Mouse (Mus musculus) ES-E14 (cell line): ENCODE measurements around the gene Slit1. TPM values are rescaled to one million over a fixed set of nuclear protein-coding genes. Genes with fewer than 3 reads are reported as not detected.

Experiments used
- DNase-seq: peaks from one replicate; pipeline ENCODE4 v3.0.0-alpha.2; 2013; ENCODE audit warnings: low read depth, low spot score
- H3K27ac ChIP-seq: 2 replicates; pipeline ENCODE4 v1.5.1; 2012; ENCODE audit warnings: low read depth, mild to moderate bottlenecking, low read length, moderate library complexity, mixed read lengths; ENCODE audit not compliant: poor library complexity, insufficient read depth, severe bottlenecking
- H3K36me3 ChIP-seq: 2 replicates; pipeline ENCODE4 v1.6.1; 2012; ENCODE audit warnings: mild to moderate bottlenecking, low read length, moderate library complexity, mixed read lengths; ENCODE audit not compliant: control insufficient read depth, poor library complexity, insufficient read depth, severe bottlenecking
- H3K4me1 ChIP-seq, 2 experiments: fragments of 150-350 bp in 1 of 2; sonication (generic) in 1 of 2; 2 replicates each; pipeline ENCODE4 v1.6.1; 2012; ENCODE audit warnings: low read length in 2 of 2, mild to moderate bottlenecking in 1 of 2, mixed read lengths in 1 of 2; ENCODE audit not compliant: control insufficient read depth in 2 of 2, insufficient read depth in 2 of 2, poor library complexity in 1 of 2
- H3K4me3 ChIP-seq, 2 experiments: fragments of 150-350 bp in 1 of 2; sonication (generic) in 1 of 2; 2 replicates each; pipeline ENCODE4 v1.5.1; 2012; ENCODE audit warnings: low read length in 2 of 2, low read depth in 1 of 2, mild to moderate bottlenecking in 1 of 2, mixed read lengths in 1 of 2; ENCODE audit not compliant: insufficient read depth in 1 of 2, poor library complexity in 1 of 2, severe bottlenecking in 1 of 2
- H3K9ac ChIP-seq: 2 replicates; pipeline ENCODE4 v1.6.1; 2012; ENCODE audit warnings: low read depth, mild to moderate bottlenecking, low read length, mixed read lengths; ENCODE audit not compliant: poor library complexity, insufficient read depth, severe bottlenecking
- H3K9me3 ChIP-seq: fragments of 150-350 bp; sonication (generic); 2 replicates; pipeline ENCODE4 v1.6.1; 2012; ENCODE audit warnings: low read depth, mild to moderate bottlenecking, low read length; ENCODE audit not compliant: control insufficient read depth, insufficient read depth
- CHD2 ChIP-seq: IDR thresholded peaks from 2 replicates; pipeline ENCODE4 v1.6.1; 2014; ENCODE audit warnings: mild to moderate bottlenecking, low read depth, low read length, inconsistent platforms
- HCFC1 ChIP-seq: IDR thresholded peaks from 2 replicates; pipeline ENCODE4 v1.6.1; 2012; ENCODE audit warnings: low read length, inconsistent platforms, borderline replicate concordance; ENCODE audit not compliant: insufficient read depth
- MAFK ChIP-seq: IDR thresholded peaks from 2 replicates; pipeline ENCODE4 v1.6.1; 2014; ENCODE audit warnings: mild to moderate bottlenecking, low read depth, low read length, inconsistent platforms; ENCODE audit not compliant: insufficient read depth
- ZC3H11A ChIP-seq: IDR thresholded peaks from 2 replicates; pipeline ENCODE4 v1.6.1; 2012; ENCODE audit warnings: low read depth, mild to moderate bottlenecking, inconsistent platforms, low read length, borderline replicate concordance
- ZNF384 ChIP-seq: IDR thresholded peaks from 2 replicates; pipeline ENCODE4 v1.6.1; 2012; ENCODE audit warnings: low read depth, low read length, inconsistent platforms
- in situ Hi-C, 2 experiments: fragments of 600-800 bp; cut with MboI; formaldehyde crosslinking; loops; one replicate each; pipeline ENCODE4 v1.15.1; 2025; ENCODE audit warnings: low sequenced_read_pairs in 2 of 2, inconsistent platforms in 1 of 2; ENCODE audit not compliant: unreplicated experiment in 2 of 2
- total RNA-seq: library from RNA; depleted of rRNA; stranded (reverse); fragments of 300-350 nt; gene quantifications from 2 replicates; pipeline ENCODE4 v1.2.3, GENCODE M21; 2012

Slit1 gene
- total RNA-seq, 1 experiment, result 1.4 TPM

DNA sequence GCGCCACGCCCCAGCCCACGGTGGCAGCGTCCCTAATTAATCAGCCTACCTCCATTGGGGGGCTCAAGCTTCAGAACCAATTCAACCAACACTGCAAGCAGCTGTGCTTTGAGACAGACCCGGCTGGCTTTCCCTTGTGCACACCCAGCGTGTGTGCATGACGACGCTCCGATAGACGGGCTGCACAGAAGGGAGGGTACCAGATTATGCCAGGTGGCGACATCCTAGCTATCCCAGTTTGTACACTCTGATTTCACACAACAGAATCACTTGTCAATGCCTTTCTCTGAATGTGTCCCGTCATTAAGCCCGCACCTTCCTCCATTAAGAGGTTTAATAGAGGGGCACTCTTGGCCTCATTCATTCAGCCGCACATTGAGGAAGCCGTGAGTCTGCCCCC is 11.3 kb upstream of the Slit1 start:
- no peaks in the 10 kb centered on the region for H3K4me1 ChIP-seq
- H3K9ac ChIP-seq, result no peak overlapping the region
- H3K4me3 ChIP-seq, result no peak overlapping the region
- TF ChIP-seq ZNF384 (no peak), MAFK (no peak), CHD2 (no peak), HCFC1 (no peak), ZC3H11A (no peak)
- in situ Hi-C loops, result loop anchor here (10.0 kb wide), 1 partner anchor 130 kb away; no protein-coding TSS in a partner anchor
- H3K9me3 ChIP-seq, result no peaks in the 10 kb centered on the region
- no peak overlapping the region for H3K27ac ChIP-seq
- no peak for DNase-seq
- no peaks in the 10 kb centered on the region for H3K36me3 ChIP-seq

DNA sequence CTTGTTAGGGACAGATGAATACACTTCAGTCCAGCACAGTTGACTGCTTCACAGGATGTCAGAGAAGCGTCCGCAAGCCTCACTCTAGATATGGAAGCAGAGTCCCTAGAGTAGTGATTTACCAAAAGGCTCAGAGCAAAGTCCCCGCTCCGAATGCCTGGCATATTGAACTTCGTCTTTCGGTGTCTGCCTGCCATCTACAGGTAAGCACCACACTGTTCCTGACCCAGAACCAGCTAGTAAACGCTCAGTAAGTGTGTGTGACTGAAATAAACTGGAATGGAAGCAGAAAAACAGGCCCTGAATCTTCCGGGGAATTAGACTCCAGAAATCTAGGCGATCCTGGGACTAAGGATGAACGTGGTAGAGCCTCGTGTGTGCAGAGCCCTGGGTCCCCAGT is 8.4 kb upstream of the Slit1 start:
- H3K9ac ChIP-seq, result no peak overlapping the region
- no peaks in the 10 kb centered on the region for H3K9me3 ChIP-seq
- DNase-seq, result no peak
- H3K4me3 ChIP-seq, result no peak overlapping the region
- H3K36me3 ChIP-seq, result no peaks in the 10 kb centered on the region
- no peak for TF ChIP-seq ZC3H11A
- no peak for TF ChIP-seq MAFK
- TF ChIP-seq HCFC1, result no peak
- TF ChIP-seq ZNF384, result no peak
- no peak for TF ChIP-seq CHD2
- no peaks in the 10 kb centered on the region for H3K4me1 ChIP-seq
- in situ Hi-C loops, result loop anchor here (10.0 kb wide), 1 partner anchor 127 kb away; no protein-coding TSS in a partner anchor
- H3K27ac ChIP-seq, result no peak overlapping the region

DNA sequence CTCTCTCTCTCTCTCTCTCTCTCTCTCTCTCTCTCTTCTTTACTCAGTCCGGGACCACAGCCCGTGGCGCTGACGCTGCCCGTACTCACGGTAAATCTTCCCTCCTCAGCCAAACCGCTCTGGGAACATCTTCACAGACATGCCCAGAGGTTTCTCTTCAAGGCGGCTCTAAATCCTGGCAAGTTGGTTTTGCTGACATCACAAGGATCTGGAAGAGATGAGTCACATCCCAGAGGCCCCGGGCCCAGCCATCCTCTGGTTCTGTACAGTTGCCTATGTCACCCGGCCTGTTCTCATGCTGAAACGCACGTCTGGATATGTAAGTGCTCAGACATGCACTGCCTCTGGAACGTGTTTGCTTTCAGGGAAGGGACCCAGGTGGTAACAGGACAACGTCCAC is 4.0 kb upstream of the Slit1 start:
- Histone ChIP-seq H3K36me3 (no peaks in the 10 kb centered on the region), H3K9me3 (no peaks in the 10 kb centered on the region), H3K9ac (no peak overlapping the region), H3K4me3 (no peak overlapping the region), H3K4me1 (peaks cover 0 to 5% of the 10 kb centered on the region in 2 experiments; a peak in 1 of 4 replicates), H3K27ac (no peak overlapping the region)
- in situ Hi-C loops, result no loop called here
- TF ChIP-seq ZC3H11A, result no peak
- TF ChIP-seq CHD2, result no peak
- TF ChIP-seq ZNF384, result no peak
- no peak for TF ChIP-seq HCFC1
- no peak for TF ChIP-seq MAFK
- no peak for DNase-seq

DNA sequence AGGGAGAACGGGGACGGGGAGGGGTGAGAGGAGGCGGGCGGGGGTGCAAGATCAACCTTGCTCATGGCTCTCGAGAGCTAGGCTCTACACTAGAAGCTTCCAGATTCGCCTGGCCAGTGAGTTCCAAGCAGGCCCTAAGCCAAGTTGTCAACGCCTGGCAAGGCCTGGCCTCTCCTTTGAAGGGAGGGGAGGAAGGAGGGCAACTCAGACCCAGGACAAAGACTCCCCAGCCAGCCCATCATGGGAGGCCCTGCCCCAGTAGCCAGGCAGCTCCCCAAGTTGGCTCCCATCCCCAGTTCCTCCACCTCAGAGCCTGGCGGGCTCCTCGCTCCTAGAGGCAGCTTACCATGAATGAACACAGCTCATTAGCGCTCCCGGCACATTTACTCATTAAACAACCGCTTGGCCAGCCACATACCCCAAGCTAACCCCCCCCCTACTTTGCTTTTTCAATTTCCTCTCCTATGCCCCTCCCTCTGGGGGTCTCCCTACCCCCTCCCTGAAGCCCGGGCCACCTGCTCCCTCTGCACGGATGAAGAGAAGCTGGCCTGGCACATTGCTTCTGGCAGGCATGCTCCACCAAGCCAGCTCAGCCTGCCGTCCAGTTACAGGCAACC is 2.6 kb upstream of the Slit1 start:
- H3K9me3 ChIP-seq, result no peaks in the 10 kb centered on the region
- in situ Hi-C loops, result no loop called here
- DNase-seq, result no peak
- no peak overlapping the region for H3K4me3 ChIP-seq
- peaks cover 0 to 5% of the 10 kb centered on the region in 2 experiments; a peak in 1 of 4 replicates for H3K4me1 ChIP-seq
- H3K36me3 ChIP-seq, result no peaks in the 10 kb centered on the region
- H3K9ac ChIP-seq, result no peak overlapping the region
- TF ChIP-seq ZC3H11A (no peak), CHD2 (no peak), HCFC1 (no peak), MAFK (no peak)
- no peak overlapping the region for H3K27ac ChIP-seq

DNA sequence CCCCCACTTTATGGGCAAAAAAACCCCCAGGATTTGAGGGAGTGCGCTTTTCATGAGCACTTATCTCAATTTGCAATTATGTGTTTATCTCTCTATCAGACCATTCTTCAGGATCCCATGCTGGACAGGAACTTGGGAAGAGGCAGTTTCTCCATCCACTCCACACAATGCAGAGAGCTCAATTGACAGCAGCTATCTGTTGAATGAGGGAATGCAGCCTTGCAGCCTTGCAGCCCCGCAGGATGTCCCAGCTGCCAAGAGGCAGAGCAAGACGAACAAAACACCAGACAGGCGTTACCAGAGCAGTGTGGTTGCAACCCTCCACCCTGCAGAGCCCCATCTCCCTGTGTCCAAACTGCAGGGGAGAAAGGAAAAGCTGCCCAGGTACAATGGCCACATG is 4.6 kb downstream of the Slit1 start:
- in situ Hi-C loops, result no loop called here
- Histone ChIP-seq H3K4me1 (peaks cover 0 to 5% of the 10 kb centered on the region in 2 experiments; a peak in 1 of 4 replicates), H3K9me3 (no peaks in the 10 kb centered on the region), H3K36me3 (no peaks in the 10 kb centered on the region), H3K4me3 (no peak overlapping the region), H3K9ac (no peak overlapping the region), H3K27ac (no peak overlapping the region)
- DNase-seq, result no peak
- TF ChIP-seq MAFK (no peak), CHD2 (no peak), ZNF384 (no peak), ZC3H11A (no peak), HCFC1 (no peak)
